Mouse (Mus musculus) cerebellum, adult 11-12 months (tissue): ENCODE data around the gene Ppm1h.
A peak's percentile ranks its signal among the peaks of the same experiment; 100 is the strongest.

Experiments used
- DNase-seq: peaks from one replicate; pipeline ENCODE4 v3.0.0; 2022

Gene Ppm1h

GRCm38 (mm10) chr10:122678541-122679436, at the start of gene Ppm1h:
Gene Ppm1h, plus strand, starts transcription at chr10:122678762.
- DNase-seq: peak; percentile 83

GRCm38 (mm10) chr10:122629003-122629402, 49.6 kb upstream of the Ppm1h start:
- no peak for DNase-seq

- DNase-seq: no peak
These were observed 38.7 kb upstream of the Ppm1h start for GRCm38 (mm10) chr10:122639879-122640278.

GRCm38 (mm10) chr10:122641263-122641795, 37.2 kb upstream of the Ppm1h start:
- DNase-seq: no peak

- DNase-seq: no peak
These were observed 36.4 kb upstream of the Ppm1h start for GRCm38 (mm10) chr10:122642125-122642524.

GRCm38 (mm10) chr10:122651932-122652331, 26.6 kb upstream of the Ppm1h start:
- no peak for DNase-seq

GRCm38 (mm10) chr10:122652578-122652977, 26.0 kb upstream of the Ppm1h start:
- no peak for DNase-seq

GRCm38 (mm10) chr10:122665652-122666051, 12.9 kb upstream of the Ppm1h start:
- no peak for DNase-seq

GRCm38 (mm10) chr10:122671253-122671652, 7.3 kb upstream of the Ppm1h start:
- DNase-seq: no peak

- DNase-seq: no peak
These were observed 6.5 kb upstream of the Ppm1h start for GRCm38 (mm10) chr10:122672044-122672443.

GRCm38 (mm10) chr10:122679437-122680045, 979 bp downstream of the Ppm1h start:
- peak; percentile 58 for DNase-seq

GRCm38 (mm10) chr10:122680387-122681084, 2.0 kb downstream of the Ppm1h start:
- DNase-seq: peak; percentile 80

- DNase-seq: no peak
These were observed 2.5 kb downstream of the Ppm1h start for GRCm38 (mm10) chr10:122681085-122681408.

GRCm38 (mm10) chr10:122683819-122684330, 5.3 kb downstream of the Ppm1h start:
- no peak for DNase-seq

- no peak for DNase-seq
These were observed 6.7 kb downstream of the Ppm1h start for GRCm38 (mm10) chr10:122685297-122685696.

- DNase-seq: no peak
These were observed 7.4 kb downstream of the Ppm1h start for GRCm38 (mm10) chr10:122685836-122686531.

- no peak for DNase-seq
These were observed 12.1 kb downstream of the Ppm1h start for GRCm38 (mm10) chr10:122690698-122691097.

GRCm38 (mm10) chr10:122693158-122693777, 14.7 kb downstream of the Ppm1h start:
- peak; percentile 88 for DNase-seq

GRCm38 (mm10) chr10:122693911-122694618, 15.5 kb downstream of the Ppm1h start:
- no peak for DNase-seq

GRCm38 (mm10) chr10:122696335-122696734, 17.8 kb downstream of the Ppm1h start:
- no peak for DNase-seq

GRCm38 (mm10) chr10:122698347-122698746, 19.8 kb downstream of the Ppm1h start:
- DNase-seq: no peak
